Mouse (Mus musculus) MEL-GATA-1-ER (cell line): ENCODE results near the gene Akap13.
A peak's percentile ranks its signal among the peaks of the same experiment; 100 is the strongest.

Experiments used
- DNase-seq: peaks from one replicate; pipeline ENCODE4 v3.0.0-alpha.2; 2012; ENCODE audit warnings: low read depth; ENCODE audit errors: extremely low read depth

Gene Akap13

GRCm38 (mm10) chr7:75664455-75664854 is 209.1 kb downstream of the Akap13 start:
- no peak for DNase-seq

GRCm38 (mm10) chr7:75666982-75667381 is 211.6 kb downstream of the Akap13 start:
- no peak for DNase-seq

DNA sequence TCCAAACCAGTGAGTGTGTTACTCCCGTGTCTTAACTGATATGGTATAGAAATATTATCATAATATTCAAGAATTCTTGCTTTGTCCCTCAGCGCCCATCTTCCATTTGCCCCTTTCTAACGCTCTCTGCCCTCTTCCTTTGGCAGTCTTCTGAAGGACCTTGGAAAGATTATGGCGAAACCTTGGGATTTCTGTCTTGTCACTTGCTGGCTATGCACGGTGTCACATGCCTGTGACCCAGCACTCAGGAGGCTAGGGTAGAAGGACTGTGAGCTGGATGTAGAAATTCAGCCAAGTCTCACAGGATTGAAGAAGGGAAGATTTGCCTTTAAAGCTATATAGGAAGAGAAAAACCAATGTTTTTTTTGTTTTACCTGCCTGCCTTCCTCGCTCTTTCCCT is 212.2 kb downstream of the Akap13 start:
- no peak for DNase-seq

DNA sequence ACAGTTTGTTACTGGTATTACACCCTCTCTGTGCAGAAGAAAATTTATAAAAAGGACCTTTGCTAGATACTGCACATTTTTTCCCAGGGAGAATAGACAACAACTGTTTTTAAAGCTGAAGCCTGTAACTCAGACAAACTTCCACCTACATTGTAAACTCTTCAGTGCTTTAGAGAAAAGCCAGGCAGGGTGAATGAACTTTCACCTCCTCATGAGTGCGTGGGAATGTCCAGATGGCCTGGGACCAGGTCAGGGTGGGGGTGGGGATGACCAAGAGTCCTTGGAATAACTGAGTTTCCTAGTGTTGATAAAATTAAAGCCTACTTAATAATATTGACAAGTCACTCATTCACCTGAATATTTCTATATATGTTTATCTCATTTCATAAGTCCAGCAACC is 213.1 kb downstream of the Akap13 start:
- no peak for DNase-seq

DNA sequence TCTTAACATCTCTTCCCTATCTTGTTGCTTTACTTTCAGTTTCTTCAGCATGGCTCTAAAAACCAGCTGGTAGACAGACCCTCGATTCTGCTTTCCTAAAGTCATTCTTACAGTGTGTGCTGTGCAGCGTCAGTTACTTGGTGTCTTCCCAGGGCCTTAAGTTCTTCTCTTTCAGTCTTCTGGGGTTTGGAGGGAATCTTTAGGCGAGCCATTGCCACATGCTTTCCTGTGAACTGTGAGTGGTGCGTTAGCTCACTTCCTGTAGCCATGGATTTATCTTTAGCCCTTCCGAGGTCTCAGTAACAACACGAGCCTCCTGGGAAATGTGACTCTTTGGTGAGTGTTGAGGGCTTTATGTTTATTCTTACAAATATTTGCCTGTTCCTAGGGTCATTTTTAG is 214.1 kb downstream of the Akap13 start:
- no peak for DNase-seq

- DNase-seq: no peak
These were observed 224.3 kb downstream of the Akap13 start for GRCm38 (mm10) chr7:75679631-75680030.

GRCm38 (mm10) chr7:75682901-75683300 is 227.6 kb downstream of the Akap13 start:
- DNase-seq: no peak

GRCm38 (mm10) chr7:75683410-75683809 is 228.1 kb downstream of the Akap13 start:
- DNase-seq: no peak

DNA sequence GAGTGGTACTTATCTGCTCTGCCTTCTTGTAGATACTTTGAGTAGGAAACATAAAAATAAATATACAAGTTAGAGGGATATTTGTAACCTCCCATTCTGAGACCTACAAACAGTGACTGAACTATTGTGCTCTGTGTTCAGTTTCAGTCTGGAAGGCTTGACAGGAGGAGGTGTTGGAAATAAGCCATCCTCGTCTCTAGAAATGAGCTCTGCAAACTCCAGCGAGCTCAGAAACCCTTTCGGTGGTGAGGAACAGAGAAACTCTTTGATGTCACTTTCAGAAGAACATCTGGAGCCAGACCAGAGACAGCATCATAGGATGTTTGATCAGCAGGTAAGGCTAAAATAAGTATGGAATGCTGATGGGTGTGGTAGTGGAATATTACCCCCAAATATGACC is 229.6 kb downstream of the Akap13 start:
- DNase-seq: no peak

DNA sequence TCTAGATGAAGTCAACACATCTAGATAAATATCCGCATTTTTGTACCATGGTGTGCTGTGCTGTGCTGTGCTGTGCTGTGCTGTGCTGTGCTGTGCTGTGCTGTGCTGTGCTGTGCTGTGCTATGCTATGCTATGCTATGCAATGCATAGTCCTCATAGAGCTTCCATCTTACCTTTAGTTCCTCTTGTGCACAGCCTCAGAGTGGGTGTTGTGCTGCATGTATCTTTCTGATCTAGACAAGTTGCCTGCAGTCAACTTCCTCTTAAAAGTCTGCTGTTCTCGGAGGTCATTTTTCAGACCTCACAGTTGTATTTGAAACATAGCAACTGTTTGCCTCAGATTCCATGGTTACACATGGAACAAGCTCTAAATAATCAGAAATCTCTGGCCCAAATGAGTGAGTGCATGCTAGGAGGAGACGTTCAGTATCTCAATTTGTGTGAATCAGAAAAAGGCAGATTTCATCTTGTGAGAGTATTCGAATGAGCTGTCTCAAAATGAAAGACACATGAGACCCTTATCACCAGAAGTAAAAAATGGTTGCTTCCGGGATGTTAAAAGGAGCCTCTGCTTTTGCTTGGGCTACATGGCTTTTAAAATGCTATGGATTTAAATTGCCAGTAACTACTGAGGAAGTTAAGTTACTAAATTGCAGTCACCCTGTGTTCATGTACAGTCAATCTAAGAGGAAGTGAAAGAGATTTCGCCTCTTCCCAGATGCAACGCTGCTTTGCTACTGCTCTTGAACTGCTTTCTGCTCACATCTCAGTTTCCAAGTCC is 230.9 kb downstream of the Akap13 start:
- DNase-seq: peak; percentile 78

DNA sequence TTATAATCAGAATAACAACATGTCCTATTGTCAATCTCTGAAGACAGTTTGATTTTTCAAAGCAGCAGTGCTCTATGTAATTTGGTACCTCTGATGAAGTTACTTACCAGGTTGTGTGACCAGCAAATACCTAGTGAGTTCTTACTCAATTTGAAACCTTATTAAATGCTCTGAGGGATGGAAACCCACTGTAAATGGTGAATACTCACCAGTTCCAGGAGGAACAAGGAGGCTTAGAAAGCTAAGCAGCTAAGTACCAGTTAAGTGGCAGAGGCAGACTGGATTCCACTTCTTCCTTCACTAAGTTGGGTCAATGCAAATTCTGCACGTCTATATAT is 231.5 kb downstream of the Akap13 start:
- DNase-seq: no peak

GRCm38 (mm10) chr7:75688144-75688543 is 232.8 kb downstream of the Akap13 start:
- DNase-seq: no peak

- no peak for DNase-seq
These were observed 239.4 kb downstream of the Akap13 start for GRCm38 (mm10) chr7:75694777-75695176.

DNA sequence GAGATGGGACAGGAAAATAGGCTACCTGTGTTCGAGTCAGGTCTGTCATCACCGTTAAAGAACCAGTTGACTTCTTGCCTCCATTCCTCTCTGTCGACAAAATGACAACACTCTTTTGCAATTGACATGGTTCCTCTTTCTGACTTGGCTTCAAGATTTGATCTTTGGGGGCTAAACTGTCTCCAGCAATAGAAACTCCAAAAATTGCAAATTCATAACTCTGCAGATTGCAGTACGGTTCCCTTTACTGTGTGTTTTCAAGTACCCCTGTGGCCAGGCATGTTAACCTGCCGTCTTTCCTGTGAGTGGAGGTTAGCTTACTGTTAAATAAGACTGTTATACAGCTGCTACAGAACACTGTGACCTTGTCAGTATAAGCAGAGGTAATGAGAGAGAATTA is 244.5 kb downstream of the Akap13 start:
- DNase-seq: no peak

DNA sequence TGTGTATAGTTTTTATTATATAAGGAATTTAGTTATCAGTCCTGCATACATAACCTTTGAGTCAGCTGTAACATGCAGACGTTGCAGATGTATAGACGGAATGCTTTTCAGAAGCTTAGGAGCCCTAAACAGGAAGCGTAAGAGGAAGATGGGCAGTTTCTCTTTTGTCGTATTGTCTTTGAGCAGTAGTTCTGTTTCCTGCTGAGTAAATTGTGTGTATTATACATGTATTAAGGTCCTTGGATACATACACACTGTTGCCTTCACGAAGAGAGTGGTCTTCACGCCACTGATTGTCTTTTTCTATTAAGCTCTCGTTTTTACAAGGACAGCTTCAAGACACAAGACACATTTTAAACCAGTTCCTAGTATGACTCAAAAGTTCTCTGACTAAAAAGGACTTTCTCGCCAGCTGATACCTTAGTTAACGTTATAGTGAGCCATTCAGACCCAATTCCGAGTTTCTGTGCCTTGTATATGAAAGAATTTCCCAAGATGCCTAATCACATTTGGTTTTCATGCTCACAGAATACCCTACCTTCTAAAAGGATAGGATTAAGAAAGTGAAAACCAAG is 245.5 kb downstream of the Akap13 start:
- DNase-seq: no peak

GRCm38 (mm10) chr7:75701761-75702160 is 246.4 kb downstream of the Akap13 start:
- DNase-seq: no peak

- no peak for DNase-seq
These were observed 247.0 kb downstream of the Akap13 start for GRCm38 (mm10) chr7:75702368-75702767.

- DNase-seq: no peak
These were observed 247.8 kb downstream of the Akap13 start for GRCm38 (mm10) chr7:75702966-75703645.

DNA sequence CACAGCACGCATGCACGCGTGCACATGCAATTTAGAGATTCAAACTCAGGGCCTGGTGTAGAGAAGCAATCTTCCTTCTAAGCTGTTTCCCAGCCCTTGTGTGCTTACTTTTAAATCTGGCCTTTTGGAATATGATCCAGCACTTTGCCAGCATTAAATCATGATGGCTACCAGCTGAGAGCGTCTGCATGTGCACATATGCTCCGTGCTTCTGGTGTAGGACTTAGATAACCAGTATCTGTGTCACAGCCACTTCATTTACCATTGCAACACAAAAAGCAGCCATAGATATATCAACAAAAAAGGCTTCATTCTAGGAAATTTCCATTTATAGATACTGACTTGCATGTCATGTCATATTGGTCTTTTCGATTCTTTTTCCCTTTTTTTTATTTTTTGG is 249.5 kb downstream of the Akap13 start:
- DNase-seq: no peak

GRCm38 (mm10) chr7:75709936-75710335 is 254.6 kb downstream of the Akap13 start:
- DNase-seq: no peak

DNA sequence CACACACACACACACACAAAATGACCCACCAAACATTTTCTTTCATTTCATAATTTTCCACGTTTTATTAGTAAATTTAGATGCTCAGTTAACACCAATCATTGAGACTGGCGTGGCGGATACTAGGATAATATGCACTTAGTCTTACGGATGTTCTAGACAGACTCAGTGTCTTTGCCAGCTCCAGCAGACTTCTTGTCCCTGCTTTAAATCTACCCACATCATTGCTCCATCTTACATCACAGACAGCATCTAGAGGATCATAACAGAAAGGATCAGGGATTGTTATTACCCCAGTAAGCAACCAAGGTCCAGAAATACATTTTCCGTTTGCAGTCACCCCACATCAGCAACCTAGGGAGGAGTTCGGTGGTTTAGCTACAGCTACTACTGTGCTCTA is 255.6 kb downstream of the Akap13 start:
- no peak for DNase-seq

GRCm38 (mm10) chr7:75711436-75711835 is 256.1 kb downstream of the Akap13 start:
- DNase-seq: no peak

GRCm38 (mm10) chr7:75712808-75713207 is 257.5 kb downstream of the Akap13 start:
- peak; percentile 6 for DNase-seq
